Mouse (Mus musculus) adrenal gland, postnatal 10 days (tissue): Measurements from ENCODE around the gene Six2. TPM values are rescaled to one million over a fixed set of nuclear protein-coding genes. Genes with fewer than 3 reads are reported as not detected.

ENCODE experiments used
- DNase-seq: peaks from one replicate; pipeline ENCODE4 v3.0.0; 2021; ENCODE audit warnings: mixed read lengths
- long read RNA-seq, 2 experiments: library from polyadenylated mRNA; stranded (forward); transcript quantifications; one replicate each; pipeline ENCODE4 v2.0.0; 2021
- total RNA-seq, 2 experiments: library from RNA; stranded (reverse); gene quantifications; 2 replicates each; pipeline ENCODE4 v1.2.3; 2021

The Six2 gene
- under 1 TPM in 1 of 2 experiments, not detected in 1; 0.36 TPM for total RNA-seq
- long read RNA-seq, experiment 1, result 0 reads
- long read RNA-seq, experiment 2, result 0 reads

- DNase-seq, result peak; percentile 58
Measured at GRCm38 (mm10) chr17:85688236-85688910, at the start of gene Six2. TSS of gene Six2 (minus strand) at chr17:85688274.

DNA sequence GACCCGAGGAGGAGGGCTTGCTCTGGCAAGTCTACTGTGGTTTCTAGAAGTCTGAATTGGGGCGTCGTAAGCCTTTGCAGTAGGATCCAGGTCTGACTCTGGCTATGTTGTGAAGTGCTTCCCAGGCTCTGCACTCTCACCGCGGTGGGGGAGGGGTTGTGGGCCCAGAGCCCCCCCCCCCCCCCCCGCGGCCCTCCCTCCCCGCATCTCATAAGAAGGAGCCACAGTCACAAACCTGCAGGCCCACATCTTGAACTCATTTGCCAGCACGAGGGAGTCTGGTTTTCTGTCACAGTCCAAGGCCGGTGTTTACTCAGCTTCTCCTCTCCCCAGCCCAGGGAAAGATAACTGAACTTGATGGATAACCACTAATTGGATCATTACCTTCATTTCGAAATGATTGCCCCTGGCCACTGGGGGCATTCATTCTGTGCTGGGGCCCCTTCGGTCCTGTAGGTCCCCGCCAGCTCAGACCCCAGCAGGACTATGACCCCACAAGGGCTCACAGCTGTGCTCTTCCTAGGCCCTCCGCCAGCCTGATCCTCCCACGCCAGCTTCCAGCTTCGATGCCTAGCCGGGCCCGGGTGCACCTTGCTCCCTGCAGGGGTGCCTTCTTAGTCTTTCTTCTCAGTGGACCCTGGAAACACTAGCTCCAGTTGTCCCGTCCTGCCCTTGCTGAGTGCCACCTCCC, 49.2 kb upstream of the Six2 start:
- no peak for DNase-seq

DNA sequence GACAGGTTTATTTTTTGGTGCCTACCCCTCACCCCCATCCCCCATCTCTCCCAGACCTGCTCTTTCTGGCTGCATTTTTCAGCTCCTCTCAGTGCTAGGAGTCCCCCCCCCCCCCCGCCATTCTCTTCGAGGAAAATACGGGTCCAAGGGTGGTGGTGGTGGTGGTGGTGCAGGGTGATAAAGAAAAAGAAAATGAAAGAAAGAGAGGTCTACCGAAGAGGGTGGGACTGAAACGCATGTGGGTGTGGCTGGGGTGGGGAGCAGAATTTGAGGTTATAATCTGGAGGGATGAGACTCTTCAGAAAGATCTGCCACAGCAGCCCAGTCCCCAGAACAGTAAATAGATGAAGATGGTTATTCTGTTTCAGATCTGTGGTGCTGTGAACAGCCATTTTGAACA, 43.3 kb upstream of the Six2 start:
- DNase-seq, result no peak

DNA sequence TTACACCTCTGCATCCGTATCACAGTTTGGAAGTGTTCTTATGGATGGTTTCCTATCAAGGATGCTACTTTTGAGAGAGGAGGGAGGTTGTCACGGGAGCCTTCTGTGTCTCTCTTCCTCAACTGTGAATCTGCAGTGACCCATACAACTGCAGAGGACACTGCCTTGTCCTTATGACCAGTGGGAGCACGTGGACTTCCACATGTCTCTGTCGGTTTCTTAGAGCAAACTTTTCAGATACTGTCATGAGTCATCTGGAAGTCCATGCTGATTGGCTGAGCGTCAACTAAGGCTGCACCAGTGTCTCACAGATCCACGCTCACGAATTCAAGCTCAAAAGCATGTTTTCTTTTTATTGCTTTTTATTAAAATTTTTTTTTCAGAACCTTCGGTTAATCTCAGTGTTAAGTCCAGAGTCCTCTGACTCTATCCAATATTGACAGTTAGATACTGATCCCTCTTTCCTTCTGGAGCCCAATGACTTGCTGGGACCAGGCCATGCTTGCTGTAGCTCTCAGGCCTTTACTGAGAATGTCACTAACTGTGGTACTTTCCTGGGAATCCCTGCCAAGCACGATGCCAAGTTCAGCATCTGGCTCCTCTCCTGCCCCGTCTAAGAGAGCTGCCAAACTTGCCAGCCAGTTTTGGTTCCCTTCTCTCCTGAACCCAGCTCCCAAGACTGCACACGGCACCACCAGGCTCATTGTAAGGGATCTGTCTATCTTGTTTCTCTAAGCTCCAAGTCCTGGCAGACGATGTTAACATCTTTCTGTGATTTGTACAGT, 42.3 kb upstream of the Six2 start:
- peak; percentile 16 for DNase-seq

GRCm38 (mm10) chr17:85728071-85728718, 40.1 kb upstream of the Six2 start:
- DNase-seq, result peak; percentile 58

GRCm38 (mm10) chr17:85725988-85726387, 37.9 kb upstream of the Six2 start:
- DNase-seq, result no peak

GRCm38 (mm10) chr17:85723166-85723565, 35.1 kb upstream of the Six2 start:
- no peak for DNase-seq

- no peak for DNase-seq
Measured at GRCm38 (mm10) chr17:85717266-85717665, 29.2 kb upstream of the Six2 start.

DNA sequence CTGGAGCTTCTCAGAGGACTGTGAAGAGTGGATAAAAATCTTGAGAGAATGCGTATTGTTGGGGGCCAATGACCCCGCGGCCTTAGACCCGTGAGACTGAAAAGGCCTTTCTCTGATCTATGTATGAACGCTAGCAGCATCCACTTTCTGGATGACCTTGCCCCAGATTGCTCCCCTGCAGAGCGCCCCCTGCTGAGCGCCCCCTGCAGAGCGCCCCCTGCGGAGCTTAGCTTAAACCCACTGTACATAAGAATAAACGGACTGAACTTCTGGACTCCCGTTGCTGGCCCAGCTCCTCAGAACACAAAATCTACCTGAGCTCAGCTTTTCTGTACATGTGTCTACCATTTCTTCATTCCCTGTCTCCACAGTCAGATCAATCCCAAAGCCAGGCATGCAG, 27.7 kb upstream of the Six2 start:
- no peak for DNase-seq

- no peak for DNase-seq
Measured at GRCm38 (mm10) chr17:85714370-85714769, 26.3 kb upstream of the Six2 start.

DNA sequence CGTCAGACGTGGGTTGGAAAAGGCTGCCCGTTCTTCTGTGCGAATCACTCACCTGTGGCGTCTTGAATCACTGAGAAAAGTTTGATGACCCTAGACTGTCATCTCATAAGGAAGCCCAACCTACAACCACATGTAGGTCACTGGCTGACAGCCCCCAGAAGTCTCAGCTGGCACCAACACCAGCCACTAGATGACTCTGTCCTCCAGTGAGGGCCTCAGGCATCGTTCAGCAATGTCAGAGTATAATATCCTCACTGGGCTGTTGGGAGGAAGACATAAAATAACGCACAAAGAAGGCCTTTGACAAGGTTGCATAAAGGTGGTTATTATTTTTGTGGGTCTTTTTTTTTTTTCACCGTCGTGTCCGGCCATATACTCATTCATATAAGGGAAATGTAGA, 24.8 kb upstream of the Six2 start:
- no peak for DNase-seq

DNA sequence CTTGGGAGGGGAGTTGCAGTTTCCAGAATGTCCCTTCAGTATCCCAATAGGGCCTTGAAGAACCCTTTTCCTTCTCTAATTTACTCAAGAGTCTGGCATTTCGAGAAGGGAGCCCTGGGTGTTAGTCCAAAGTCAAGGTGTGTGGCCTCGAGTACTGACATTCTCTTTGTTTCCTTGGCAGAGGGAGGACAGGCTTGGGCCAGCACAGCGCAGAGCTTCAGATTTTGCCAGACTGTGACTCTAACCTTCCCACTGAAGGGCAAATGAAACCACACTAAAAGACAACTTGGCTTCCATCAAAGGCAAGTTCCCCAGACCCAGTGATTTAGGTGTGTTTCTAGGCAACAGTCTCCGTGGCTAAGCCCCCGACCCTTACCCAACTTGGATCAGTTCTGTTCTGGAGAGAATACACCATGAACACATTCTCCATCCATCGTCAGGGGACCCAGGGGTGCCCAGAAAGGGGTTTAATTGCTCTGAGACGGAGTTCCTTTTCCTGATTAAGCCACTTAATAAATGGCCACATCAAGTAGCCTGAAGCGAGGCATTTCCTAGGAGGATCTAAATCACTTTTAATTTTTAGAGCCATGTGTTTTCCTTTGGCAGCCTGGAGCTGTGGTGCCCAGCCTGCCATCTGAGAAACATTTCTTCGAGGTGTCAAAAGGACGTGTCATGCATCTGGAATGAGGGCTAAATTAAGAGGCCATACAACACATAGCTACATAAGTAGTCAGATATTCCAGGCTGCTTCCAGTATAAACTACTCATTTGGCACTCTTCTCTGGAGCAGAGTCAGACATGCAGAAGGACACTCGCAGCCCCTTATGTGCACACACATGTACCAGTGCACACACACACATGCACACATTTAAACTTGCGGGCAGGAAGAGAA, 16.5 kb upstream of the Six2 start:
- DNase-seq, result no peak

GRCm38 (mm10) chr17:85700028-85700427, 12.0 kb upstream of the Six2 start:
- DNase-seq, result no peak

- DNase-seq, result no peak
Measured at GRCm38 (mm10) chr17:85698643-85699042, 10.6 kb upstream of the Six2 start.

DNA sequence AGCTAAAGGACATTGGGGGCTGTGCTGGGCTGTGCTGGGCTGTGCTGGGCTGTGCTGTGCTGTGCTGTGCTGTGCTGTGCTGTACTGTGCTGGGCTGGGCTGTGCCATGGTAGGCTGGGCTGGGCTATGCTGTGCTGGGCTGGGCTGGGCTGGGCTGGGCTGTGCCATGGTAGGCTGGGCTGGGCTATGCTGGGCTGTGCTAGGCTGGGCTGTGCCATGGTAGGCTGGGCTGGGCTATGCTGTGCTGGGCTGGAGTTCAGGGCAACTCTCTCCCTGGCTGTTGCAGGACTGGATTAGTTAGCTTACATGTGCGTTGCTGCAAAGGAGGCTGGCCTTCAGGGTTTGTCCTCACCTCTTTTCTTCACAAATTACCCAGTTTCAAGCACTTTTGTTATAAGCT, 9.9 kb upstream of the Six2 start:
- no peak for DNase-seq

DNA sequence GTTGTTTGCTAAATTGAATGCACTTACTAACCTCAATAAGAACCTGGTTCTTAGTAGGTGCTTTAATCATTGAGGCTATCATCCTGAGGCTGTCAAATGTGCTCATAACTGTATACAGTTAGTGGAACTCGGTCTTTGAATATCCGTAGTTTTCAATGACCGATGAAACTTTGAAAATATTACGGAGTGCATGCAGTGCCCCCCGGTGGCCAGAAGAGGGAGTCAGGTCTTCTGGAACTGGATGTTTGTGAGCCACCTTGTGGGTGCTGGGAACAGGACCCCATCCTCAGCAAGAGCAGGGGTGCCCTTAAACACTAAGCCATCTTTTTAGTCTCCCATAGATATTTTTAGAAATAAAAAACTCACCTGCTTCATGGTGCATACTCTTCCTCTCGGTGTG, 6.4 kb upstream of the Six2 start:
- DNase-seq, result no peak

DNA sequence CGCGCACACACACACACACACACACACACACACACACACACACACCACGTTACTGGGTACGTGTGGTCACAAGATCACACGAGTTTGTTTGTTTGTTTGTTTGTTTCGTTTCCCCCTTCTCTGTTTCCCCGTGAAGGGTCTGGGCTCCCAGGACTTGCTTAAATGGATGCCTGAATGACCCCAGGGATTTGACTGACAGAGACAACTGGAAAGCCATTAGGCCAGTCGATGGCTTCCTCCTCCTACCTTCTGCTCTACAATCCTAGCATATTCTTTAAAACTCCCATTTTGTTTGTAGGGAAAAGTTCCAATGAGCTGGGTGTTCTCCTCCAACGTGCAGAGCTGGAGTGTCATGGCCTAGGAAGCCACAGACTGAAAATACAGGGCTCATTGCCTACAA, 5.0 kb upstream of the Six2 start:
- no peak for DNase-seq

DNA sequence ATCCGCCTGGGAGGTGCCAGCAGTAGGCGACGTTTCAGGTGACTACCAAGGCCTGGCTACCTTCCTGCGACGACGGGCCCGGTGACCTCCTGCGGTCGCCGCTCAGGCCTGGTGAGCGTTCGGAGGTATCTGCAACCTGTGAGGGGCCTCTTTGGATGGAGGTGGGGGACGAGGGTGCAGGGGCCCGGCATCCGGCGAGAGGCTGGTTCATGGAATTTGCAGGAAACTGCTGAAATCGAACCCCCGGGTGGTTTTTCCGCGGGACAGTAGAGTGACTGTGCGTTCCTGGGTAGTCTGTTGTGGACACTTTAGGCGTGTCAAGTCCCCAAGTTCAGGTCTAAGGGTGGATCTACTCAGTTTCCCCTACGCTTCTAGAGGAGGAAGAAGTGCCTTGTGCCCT, 4.5 kb upstream of the Six2 start:
- no peak for DNase-seq

DNA sequence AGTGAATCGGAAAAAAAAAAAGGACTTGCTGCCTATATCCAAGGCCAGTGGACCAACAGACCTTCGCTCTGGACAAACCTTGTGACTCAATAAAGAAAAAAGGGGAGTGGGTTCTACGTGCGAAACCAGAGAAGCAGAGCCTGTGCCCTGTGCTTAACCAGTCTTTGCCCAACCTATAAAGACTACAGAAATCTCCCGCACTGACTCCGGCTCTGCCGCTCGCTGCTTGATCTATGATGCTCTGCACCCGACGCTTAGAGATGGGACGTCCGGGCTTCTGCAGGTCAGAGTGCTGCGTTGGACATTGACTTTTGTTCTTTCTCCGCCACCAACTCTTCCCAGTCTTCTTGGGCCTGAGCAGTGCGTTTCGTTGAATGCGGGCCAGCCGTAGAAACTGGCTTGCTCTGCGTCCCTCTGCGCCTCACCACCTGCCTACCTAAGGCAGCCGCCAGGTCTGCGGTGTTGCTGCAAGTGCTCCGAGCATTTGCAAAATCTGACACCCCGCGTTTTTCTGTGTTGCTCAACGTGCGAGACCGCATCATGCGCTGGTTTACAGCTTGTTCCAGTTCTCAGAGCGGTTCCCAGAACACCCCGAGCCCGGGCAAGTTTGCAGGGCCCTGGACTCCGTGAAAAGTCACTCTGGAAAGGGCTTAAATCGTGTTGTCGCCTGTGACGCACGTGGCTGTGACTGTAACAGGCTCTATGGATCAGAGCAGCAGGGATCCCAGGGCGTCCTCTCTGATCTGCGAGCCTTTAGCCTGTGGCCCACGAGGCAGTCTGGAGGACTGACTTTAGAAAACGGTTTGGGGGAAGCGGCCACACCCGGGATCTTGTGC, 3.8 kb upstream of the Six2 start:
- no peak for DNase-seq

- no peak for DNase-seq
Measured at GRCm38 (mm10) chr17:85690969-85691335, 2.9 kb upstream of the Six2 start.
